Mouse (Mus musculus): Measurements from ENCODE around the gene Tmem254a.
"Not testable (repeated sequence)": the region's sequence is repeated elsewhere in the genome, so short reads cannot be mapped to it uniquely, and the experiment has no call there.

DNA sequence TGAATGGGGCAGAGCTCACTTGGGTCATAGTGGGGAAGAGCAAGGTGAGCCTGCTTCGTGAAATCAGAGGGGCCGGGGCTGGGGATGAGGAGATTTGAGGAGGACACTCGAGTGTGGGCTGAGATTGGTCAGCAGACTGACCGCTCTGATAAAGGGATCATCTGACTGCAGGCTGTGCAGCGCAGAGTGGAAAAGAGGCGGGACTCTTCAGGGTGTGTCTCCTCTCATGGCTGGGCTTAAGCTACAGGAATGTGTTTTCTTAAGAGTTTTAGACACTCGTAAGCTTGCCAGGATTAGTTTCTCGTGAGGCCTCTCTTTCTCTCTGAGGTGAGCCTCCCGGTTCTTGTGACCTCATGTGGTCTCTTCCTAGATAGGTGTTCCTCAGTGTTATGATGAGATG is 45.7 kb downstream of the Tmem254a start:
- not testable (repeated sequence) for TF ChIP-seq POLR2A (IDR thresholded peaks at IDR 0.05; ENCODE audit: low read depth, low read length); CTCF (IDR thresholded peaks at IDR 0.05; ENCODE audit: extremely low read depth, insufficient read depth, insufficient read length, insufficient replicate concordance)

Data from spleen, adult 2 months (tissue).